Mouse (Mus musculus): ENCODE measurements at regions not wholly inside any gene's neighbourhood (a gene's known extent, or its start where the extent isn't known, plus 50 kb on each side); places are given as distances from the start of the nearest gene placed in this dataset.

GRCm38 (mm10) chr4:56008287-56008686 is 476.0 kb upstream of the Klf4 start:
- no peaks in the 10 kb centered on the region for H3K9me3 ChIP-seq
- 75% methylated on average over 2 of the region's 2 CpGs for WGBS
- H3K4me2 ChIP-seq (replicated peaks) = no peak overlapping the region
- H3K36me3 ChIP-seq = no peaks in the 10 kb centered on the region
- no peaks in the 10 kb centered on the region for H3K4me1 ChIP-seq (replicated peaks)
- H3K4me3 ChIP-seq (replicated peaks) = no peak overlapping the region
- H3K27me3 ChIP-seq = no peaks in the 10 kb centered on the region
- ATAC-seq = no peak
- H3K9ac ChIP-seq (replicated peaks) = no peak overlapping the region
- H3K27ac ChIP-seq = no peak overlapping the region

DNA sequence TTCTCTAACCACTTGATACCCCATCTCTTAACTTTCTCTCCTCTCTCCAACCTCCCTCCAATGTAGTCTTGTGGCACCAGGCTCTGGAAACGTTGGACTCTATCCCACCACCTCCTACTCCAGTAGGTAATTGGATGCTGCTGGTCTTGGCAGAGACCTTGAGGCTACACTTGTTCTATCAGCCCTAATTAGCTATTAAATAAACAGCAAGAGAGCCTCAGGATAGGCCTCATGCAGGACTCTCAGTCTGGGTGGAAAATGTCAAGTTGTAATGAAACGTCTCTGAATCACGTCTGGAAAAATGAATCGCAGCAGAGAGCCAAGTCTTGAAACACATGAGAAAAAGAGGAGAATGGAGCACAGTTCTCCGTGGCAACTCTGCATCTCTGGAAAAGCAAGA is 472.0 kb upstream of the Klf4 start:
- Histone ChIP-seq H3K4me3 (replicated peaks) (no peak overlapping the region), H3K9me3 (no peaks in the 10 kb centered on the region), H3K9ac (replicated peaks) (no peak overlapping the region), H3K27ac (no peak overlapping the region), H3K27me3 (no peaks in the 10 kb centered on the region), H3K36me3 (no peaks in the 10 kb centered on the region), H3K4me2 (replicated peaks) (no peak overlapping the region), H3K4me1 (replicated peaks) (peaks cover 9% of the 10 kb centered on the region; the same call in 1 of the 2 replicates)
- ATAC-seq = no peak
- WGBS = 87% methylated on average over 5 of the region's 5 CpGs

GRCm38 (mm10) chr4:56001312-56001731 is 469.1 kb upstream of the Klf4 start:
- Histone ChIP-seq H3K9ac (replicated peaks) (no peak overlapping the region), H3K9me3 (no peaks in the 10 kb centered on the region), H3K4me3 (replicated peaks) (no peak overlapping the region), H3K4me1 (replicated peaks) (peaks cover 9% of the 10 kb centered on the region; the same call in 1 of the 2 replicates), H3K27ac (no peak overlapping the region), H3K4me2 (replicated peaks) (no peak overlapping the region), H3K27me3 (no peaks in the 10 kb centered on the region), H3K36me3 (no peaks in the 10 kb centered on the region)
- WGBS = 28% methylated on average over 3 of the region's 3 CpGs
- ATAC-seq = peak; percentile 70

DNA sequence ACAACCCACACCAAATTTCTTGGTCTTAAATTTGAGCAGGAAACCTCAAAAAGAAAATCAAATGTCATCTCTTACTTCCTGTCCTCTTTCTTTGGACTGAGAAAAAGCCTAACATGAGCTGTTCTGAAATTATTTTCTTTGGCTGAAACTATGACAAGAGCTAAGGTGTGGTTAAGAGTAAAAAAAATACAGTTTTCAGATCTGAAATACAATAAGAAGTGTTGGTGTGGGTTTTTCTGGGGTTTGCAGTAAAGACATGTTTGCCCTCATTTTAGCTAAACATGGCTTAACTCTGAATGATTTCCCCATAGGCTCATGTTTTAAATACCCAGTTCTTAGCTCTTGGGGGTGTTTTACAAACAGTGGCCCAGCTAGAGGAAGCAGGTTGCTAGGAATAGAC is 451.8 kb upstream of the Klf4 start:
- no peak for ATAC-seq

DNA sequence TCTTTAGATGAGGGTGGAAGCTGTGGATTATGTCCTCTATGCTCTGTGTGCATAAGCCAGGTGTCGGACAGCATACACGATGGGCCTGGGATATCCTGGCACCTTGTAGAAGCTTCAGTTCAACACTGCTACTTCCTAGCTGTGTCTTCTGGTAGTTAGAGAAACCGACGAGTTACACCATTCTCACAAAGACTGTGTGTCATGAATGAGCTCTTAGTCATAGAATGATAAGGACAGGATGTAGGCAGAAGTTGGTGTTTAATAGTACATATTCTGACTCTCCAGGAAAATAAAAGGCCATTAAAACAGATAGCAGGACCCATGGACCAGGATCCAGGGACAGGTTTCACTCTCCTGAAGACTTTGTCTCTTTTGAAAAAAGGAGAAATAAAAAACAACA is 446.3 kb upstream of the Klf4 start:
- 92% methylated on average over 4 of the region's 4 CpGs for WGBS

More for the DNA sequence above, 451.8 kb upstream of the Klf4 start:
- Histone ChIP-seq H3K4me1 (replicated peaks) (no peaks in the 10 kb centered on the region), H3K36me3 (no peaks in the 10 kb centered on the region), H3K4me3 (replicated peaks) (no peak overlapping the region), H3K9me3 (no peaks in the 10 kb centered on the region), H3K27me3 (no peaks in the 10 kb centered on the region), H3K27ac (no peak overlapping the region), H3K9ac (replicated peaks) (no peak overlapping the region), H3K4me2 (replicated peaks) (no peak overlapping the region)

GRCm38 (mm10) chr4:55976265-55976664 is 444.0 kb upstream of the Klf4 start:
- H3K9ac ChIP-seq (replicated peaks) = no peak overlapping the region
- no peak for ATAC-seq
- WGBS = 86% methylated on average over 2 of the region's 2 CpGs
- H3K36me3 ChIP-seq = no peaks in the 10 kb centered on the region
- no peak overlapping the region for H3K4me2 ChIP-seq (replicated peaks)
- H3K9me3 ChIP-seq = no peaks in the 10 kb centered on the region
- no peaks in the 10 kb centered on the region for H3K27me3 ChIP-seq
- no peak overlapping the region for H3K4me3 ChIP-seq (replicated peaks)
- no peak overlapping the region for H3K27ac ChIP-seq
- no peaks in the 10 kb centered on the region for H3K4me1 ChIP-seq (replicated peaks)

More for the DNA sequence above, 446.3 kb upstream of the Klf4 start:
- Histone ChIP-seq H3K27ac (no peak overlapping the region), H3K36me3 (no peaks in the 10 kb centered on the region), H3K27me3 (no peaks in the 10 kb centered on the region), H3K4me3 (replicated peaks) (no peak overlapping the region), H3K9me3 (no peaks in the 10 kb centered on the region), H3K4me2 (replicated peaks) (no peak overlapping the region), H3K9ac (replicated peaks) (no peak overlapping the region), H3K4me1 (replicated peaks) (no peaks in the 10 kb centered on the region)
- ATAC-seq = no peak

DNA sequence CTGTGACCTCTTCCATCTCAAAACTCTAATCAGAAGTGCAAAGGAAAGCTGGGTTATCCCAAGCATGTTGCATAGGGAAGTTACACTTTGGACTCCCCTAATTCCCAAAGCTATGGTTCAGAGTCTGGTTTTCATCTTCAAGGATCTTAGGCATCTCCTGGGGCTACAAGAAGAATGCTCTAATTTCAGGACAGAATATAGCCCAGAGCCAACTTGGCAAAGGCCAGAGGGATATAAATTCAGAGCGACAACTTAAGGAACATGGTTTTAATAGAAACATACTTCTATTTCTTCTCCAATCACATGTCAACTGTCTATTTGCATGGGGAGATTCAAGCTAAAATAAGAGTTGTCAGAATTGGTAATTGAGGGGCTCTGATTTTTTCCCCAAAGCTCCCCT is 441.4 kb upstream of the Klf4 start:
- Histone ChIP-seq H3K4me2 (replicated peaks) (no peak overlapping the region), H3K36me3 (no peaks in the 10 kb centered on the region), H3K4me1 (replicated peaks) (no peaks in the 10 kb centered on the region), H3K9ac (replicated peaks) (no peak overlapping the region), H3K4me3 (replicated peaks) (no peak overlapping the region), H3K27ac (no peak overlapping the region), H3K27me3 (no peaks in the 10 kb centered on the region), H3K9me3 (no peaks in the 10 kb centered on the region)
- ATAC-seq = no peak
- WGBS = 92% methylated on average over 1 of the region's 1 CpGs

- no peak overlapping the region for H3K4me3 ChIP-seq (replicated peaks)
- H3K4me2 ChIP-seq (replicated peaks) = no peak overlapping the region
- H3K27me3 ChIP-seq = no peaks in the 10 kb centered on the region
- no peaks in the 10 kb centered on the region for H3K4me1 ChIP-seq (replicated peaks)
- ATAC-seq = no peak
- H3K36me3 ChIP-seq = no peaks in the 10 kb centered on the region
- whole genome bisulfite sequencing = 86% methylated on average over 7 of the region's 7 CpGs
- H3K9me3 ChIP-seq = no peaks in the 10 kb centered on the region
- H3K27ac ChIP-seq = no peak overlapping the region
- no peak overlapping the region for H3K9ac ChIP-seq (replicated peaks)
Observed at GRCm38 (mm10) chr4:55972235-55972819, 440.1 kb upstream of the Klf4 start.

DNA sequence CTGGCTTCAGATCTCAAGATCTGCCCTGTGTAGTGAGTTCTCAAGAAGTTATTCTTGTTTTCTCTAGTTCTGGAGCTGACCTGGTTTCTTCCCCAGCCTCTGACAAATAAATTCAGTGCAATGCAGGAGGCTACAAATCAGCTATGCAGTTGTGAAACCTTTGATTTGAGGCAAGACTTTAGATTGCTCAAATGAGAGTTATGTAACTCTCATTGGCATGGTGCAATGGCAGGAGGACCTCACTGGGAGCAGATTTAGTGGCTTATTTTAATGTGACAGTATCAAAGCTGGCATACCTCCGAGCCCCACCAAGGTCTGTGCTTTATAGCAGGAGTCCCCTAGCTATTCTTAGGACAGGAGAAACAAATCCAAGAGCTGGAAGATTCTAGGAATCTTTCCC is 427.8 kb upstream of the Klf4 start:
- H3K9me3 ChIP-seq = no peaks in the 10 kb centered on the region
- H3K4me1 ChIP-seq (replicated peaks) = no peaks in the 10 kb centered on the region
- H3K9ac ChIP-seq (replicated peaks) = no peak overlapping the region
- H3K4me2 ChIP-seq (replicated peaks) = no peak overlapping the region
- ATAC-seq = no peak
- H3K4me3 ChIP-seq (replicated peaks) = no peak overlapping the region
- no peaks in the 10 kb centered on the region for H3K27me3 ChIP-seq
- 84% methylated on average over 1 of the region's 1 CpGs for WGBS
- H3K36me3 ChIP-seq = no peaks in the 10 kb centered on the region
- no peak overlapping the region for H3K27ac ChIP-seq

- H3K27me3 ChIP-seq = no peaks in the 10 kb centered on the region
- H3K9ac ChIP-seq (replicated peaks) = no peak overlapping the region
- no peak overlapping the region for H3K27ac ChIP-seq
- H3K4me1 ChIP-seq (replicated peaks) = no peaks in the 10 kb centered on the region
- WGBS = 94% methylated on average over 1 of the region's 1 CpGs
- ATAC-seq = no peak
- H3K4me3 ChIP-seq (replicated peaks) = no peak overlapping the region
- no peaks in the 10 kb centered on the region for H3K36me3 ChIP-seq
- no peaks in the 10 kb centered on the region for H3K9me3 ChIP-seq
- H3K4me2 ChIP-seq (replicated peaks) = no peak overlapping the region
Observed at GRCm38 (mm10) chr4:55953701-55954100, 421.4 kb upstream of the Klf4 start.

DNA sequence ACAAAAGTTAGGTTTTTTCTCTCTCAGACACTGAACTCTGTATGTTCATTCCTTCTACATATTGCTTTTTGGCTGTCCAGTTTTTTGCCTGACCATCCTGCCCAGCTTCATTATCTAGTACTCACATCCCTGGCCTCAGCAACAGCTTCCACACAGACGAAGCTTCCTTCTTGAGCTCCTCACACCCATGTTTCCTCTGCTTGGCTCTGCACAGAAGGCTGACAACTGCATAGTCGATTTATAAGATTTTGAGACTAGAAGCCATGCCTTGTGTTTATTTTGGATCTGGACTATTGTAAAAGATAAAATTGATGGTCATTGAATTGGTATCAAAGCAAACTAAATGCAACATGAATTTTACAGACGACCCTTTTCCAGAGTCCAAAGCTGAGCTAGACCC is 420.0 kb upstream of the Klf4 start:
- no peak for ATAC-seq
- Histone ChIP-seq H3K36me3 (no peaks in the 10 kb centered on the region), H3K27ac (no peak overlapping the region), H3K27me3 (no peaks in the 10 kb centered on the region), H3K9ac (replicated peaks) (no peak overlapping the region), H3K9me3 (no peaks in the 10 kb centered on the region), H3K4me3 (replicated peaks) (no peak overlapping the region), H3K4me2 (replicated peaks) (no peak overlapping the region), H3K4me1 (replicated peaks) (no peaks in the 10 kb centered on the region)
- 86% methylated on average over 3 of the region's 3 CpGs for WGBS

DNA sequence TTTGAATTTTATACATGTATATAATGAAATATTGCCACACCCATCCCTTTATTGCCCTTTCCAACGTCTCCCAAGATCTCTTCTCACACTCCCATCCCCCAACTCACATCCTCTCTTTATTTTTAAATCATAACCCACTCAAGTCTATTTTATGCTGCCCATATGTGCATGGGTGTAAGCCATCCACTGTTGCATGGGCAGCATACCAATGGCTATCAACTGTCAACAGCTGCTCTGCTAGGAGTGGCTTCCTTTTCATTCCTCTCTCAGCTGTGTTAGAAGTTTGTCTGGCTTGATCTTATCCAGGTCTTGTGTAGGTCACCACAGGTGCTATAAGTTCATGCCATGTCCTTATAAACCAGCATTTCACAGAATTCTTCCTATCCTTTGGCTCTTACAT is 409.2 kb upstream of the Klf4 start:
- Histone ChIP-seq H3K27ac (no peak overlapping the region), H3K36me3 (no peaks in the 10 kb centered on the region), H3K4me2 (replicated peaks) (no peak overlapping the region), H3K9ac (replicated peaks) (no peak overlapping the region), H3K27me3 (no peaks in the 10 kb centered on the region), H3K9me3 (no peaks in the 10 kb centered on the region), H3K4me1 (replicated peaks) (no peaks in the 10 kb centered on the region), H3K4me3 (replicated peaks) (no peak overlapping the region)
- no peak for ATAC-seq
- WGBS = 66% methylated on average over 1 of the region's 1 CpGs

DNA sequence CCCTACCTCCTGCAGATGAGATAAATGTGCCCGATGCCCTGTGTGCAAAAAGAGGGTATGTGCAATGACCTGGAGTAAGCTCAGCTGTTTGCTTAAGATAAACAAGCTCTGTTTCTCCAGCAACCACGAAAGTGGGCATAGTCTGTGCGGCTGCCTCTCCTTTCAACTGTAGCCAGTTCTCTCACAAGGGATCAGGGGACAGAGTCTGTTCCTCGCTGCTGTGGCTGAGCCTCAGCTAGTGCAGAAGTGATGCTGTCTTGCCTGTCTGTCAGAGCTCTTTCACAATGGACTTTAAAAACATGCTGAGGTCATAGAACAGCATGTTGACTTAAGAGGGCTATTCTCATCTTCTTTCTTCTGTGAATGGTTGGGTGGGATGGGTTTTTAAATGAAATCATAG is 406.1 kb upstream of the Klf4 start:
- no peak for ATAC-seq
- Histone ChIP-seq H3K27me3 (no peaks in the 10 kb centered on the region), H3K27ac (no peak overlapping the region), H3K4me3 (replicated peaks) (no peak overlapping the region), H3K9ac (replicated peaks) (no peak overlapping the region), H3K4me1 (replicated peaks) (no peaks in the 10 kb centered on the region), H3K9me3 (no peaks in the 10 kb centered on the region), H3K36me3 (no peaks in the 10 kb centered on the region), H3K4me2 (replicated peaks) (no peak overlapping the region)
- 48% methylated on average over 4 of the region's 4 CpGs for WGBS

Data from midbrain, embryonic 13.5 days (tissue).